Mouse (Mus musculus) ES-Bruce4 (cell line): ENCODE data around the gene Tigit.

Source experiments
- CTCF ChIP-seq: IDR thresholded peaks from one replicate; pipeline ENCODE4 v1.8.1; 2011; ENCODE audit warnings: low read depth, low read length
- EP300 ChIP-seq: IDR thresholded peaks from 2 replicates; pipeline ENCODE4 v1.6.1; 2011; ENCODE audit warnings: low read depth, low read length; ENCODE audit not compliant: insufficient read depth
- POLR2A ChIP-seq: IDR thresholded peaks from one replicate; pipeline ENCODE4 v1.8.1; 2011; ENCODE audit warnings: low read length; ENCODE audit not compliant: insufficient read depth

GRCm38 (mm10) chr16:43662124-43663004 lies 1.6 kb downstream of the Tigit start:
- TF ChIP-seq CTCF (no peak), EP300 (no peak), POLR2A (no peak)
